Mouse (Mus musculus): Measurements from ENCODE around the gene Degs1.

DNA sequence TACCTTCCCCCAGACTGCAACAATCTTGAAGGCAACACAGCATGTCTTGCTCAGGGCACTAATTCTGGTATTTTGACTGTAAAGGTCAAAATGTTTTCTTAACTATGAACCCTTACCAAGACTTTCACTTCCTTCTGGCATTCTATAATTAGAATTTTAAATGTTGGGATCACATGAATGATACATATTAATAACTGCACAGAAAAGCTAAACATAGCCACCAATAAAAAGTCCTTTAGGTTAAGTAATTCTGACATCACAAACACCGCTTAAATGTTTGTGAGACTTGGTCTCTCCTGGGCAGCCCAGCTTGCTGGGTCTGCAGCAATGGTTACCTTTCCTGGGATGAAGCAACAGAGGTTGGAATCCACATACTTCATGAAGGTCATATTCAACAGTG lies 43.3 kb upstream of the Degs1 start:
- TF ChIP-seq CTCF (IDR thresholded peaks at IDR 0.05; ENCODE audit: low read depth), result no peak
- no peak for TF ChIP-seq EP300 (IDR thresholded peaks at IDR 0.05; ENCODE audit: low read depth)
